Mouse (Mus musculus) thymus, adult 2 months (tissue): ENCODE results near the gene Snapc3.

Experiments used
- CTCF ChIP-seq: fragments of 200-500 bp; IDR thresholded peaks from 2 replicates; pipeline ENCODE4 v1.5.1; 2012; ENCODE audit warnings: mild to moderate bottlenecking, control low read depth, low read length, moderate library complexity, borderline replicate concordance; ENCODE audit not compliant: control insufficient read depth, poor library complexity, insufficient read depth; ENCODE audit errors: extremely low read depth
- POLR2A ChIP-seq: fragments of 200-500 bp; IDR thresholded peaks from 2 replicates; pipeline ENCODE4 v1.6.1; 2012; ENCODE audit warnings: mild to moderate bottlenecking, low read length, control low read depth, moderate library complexity; ENCODE audit not compliant: control insufficient read depth, poor library complexity, insufficient read depth; ENCODE audit errors: extremely low read depth

- TF ChIP-seq POLR2A (no peak), CTCF (no peak)
These were observed 42.6 kb downstream of the Snapc3 start for GRCm38 (mm10) chr4:83460106-83460505.
